Mouse (Mus musculus): Measurements from ENCODE around the gene Olfr1451.
"Not testable (repeated sequence)": the region's sequence is repeated elsewhere in the genome, so short reads cannot be mapped to it uniquely, and the experiment has no call there.

Olfr1451 gene

DNA sequence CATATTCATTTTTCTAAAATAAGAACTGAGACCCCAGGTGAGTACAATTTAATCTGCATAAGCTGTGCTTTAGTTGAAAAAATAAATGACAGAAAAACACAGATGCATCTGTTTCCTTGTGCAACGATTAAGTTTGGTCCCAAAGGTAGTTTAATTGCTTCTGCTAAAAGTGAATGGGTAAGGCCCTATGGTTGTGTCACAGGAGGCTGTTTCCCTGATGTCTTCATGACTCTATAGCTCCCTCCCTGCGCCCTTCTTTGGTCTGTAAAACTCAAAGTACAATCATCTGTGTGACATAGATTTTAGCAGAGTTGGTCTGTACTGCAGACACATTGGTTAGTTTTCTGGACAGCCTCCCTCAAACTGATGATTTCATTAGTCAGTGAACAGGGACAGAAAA, at the start of gene Olfr1451:
Gene Olfr1451 (plus strand): TSS at position 301 of the 400 bp plus-strand sequence.
- DNase-seq: no peak

DNA sequence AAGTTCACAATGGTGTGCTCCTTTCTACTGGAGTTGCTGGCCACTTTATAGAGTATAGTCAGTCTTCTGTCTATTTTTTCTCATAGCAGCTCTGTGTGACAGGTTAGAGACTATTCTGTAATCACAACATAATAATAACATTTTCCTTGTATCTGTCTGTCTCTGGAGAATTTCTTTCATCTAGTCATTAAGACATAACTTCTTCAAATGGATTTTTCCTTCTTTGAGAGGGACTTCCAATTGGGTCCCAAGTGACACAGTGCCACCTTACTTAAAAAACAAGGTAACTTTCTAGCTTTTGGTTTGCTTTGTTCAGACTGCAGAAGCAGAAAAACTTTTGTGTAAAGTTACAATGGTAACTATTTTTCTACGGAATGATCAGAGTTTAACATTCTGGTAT, 44.9 kb upstream of the Olfr1451 start, which contains the start of gene Olfr1450:
Gene Olfr1450 (plus strand): TSS at position 301 of the 400 bp plus-strand sequence.
- DNase-seq: no peak

GRCm38 (mm10) chr19:12970082-12970481, 24.7 kb upstream of the Olfr1451 start:
- DNase-seq: not testable (repeated sequence)

- DNase-seq: not testable (repeated sequence)
Measured at GRCm38 (mm10) chr19:12992316-12992715, 2.5 kb upstream of the Olfr1451 start.

GRCm38 (mm10) chr19:13028227-13028626, 33.4 kb downstream of the Olfr1451 start, which contains the start of gene Olfr1453:
Gene Olfr1453 (minus strand): TSS chr19:13028327.
- no peak for DNase-seq

All from cerebellum, postnatal 14 days (tissue).